Mouse (Mus musculus) adipocyte (in vitro differentiated cells): Measurements from ENCODE around the gene Cep78.

Source experiments
- DNase-seq: peaks from one replicate; pipeline ENCODE4 v3.0.0-alpha.2; 2016; ENCODE audit warnings: low spot score

The Cep78 gene

GRCm38 (mm10) chr19:15965082-15965481 is 19.7 kb downstream of the Cep78 start:
- DNase-seq: peak; percentile 87

DNA sequence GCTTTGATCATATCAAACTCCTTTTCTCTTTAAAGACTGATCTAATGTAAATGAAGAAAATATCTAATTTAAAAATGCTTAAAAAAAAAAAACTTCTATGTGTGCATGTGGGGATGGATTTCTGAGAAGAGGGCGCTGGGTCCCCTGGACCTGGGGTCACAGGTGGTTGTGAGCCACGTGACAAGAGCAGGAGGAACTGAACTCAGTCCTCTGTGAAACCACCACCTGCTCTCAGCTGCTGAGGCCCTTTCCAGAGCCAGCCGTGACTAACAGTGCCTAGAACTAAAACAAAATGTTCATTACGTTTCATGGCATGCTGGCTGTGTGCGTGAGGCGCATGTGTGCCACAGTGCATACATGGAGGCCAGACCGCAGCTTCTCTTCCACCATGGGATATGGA is 20.3 kb downstream of the Cep78 start:
- DNase-seq: no peak

GRCm38 (mm10) chr19:15963011-15963695 is 21.6 kb downstream of the Cep78 start:
- DNase-seq: no peak

- DNase-seq: no peak
These were observed 22.5 kb downstream of the Cep78 start for GRCm38 (mm10) chr19:15962313-15962712.

- no peak for DNase-seq
These were observed 34.6 kb downstream of the Cep78 start for GRCm38 (mm10) chr19:15950225-15950624.

DNA sequence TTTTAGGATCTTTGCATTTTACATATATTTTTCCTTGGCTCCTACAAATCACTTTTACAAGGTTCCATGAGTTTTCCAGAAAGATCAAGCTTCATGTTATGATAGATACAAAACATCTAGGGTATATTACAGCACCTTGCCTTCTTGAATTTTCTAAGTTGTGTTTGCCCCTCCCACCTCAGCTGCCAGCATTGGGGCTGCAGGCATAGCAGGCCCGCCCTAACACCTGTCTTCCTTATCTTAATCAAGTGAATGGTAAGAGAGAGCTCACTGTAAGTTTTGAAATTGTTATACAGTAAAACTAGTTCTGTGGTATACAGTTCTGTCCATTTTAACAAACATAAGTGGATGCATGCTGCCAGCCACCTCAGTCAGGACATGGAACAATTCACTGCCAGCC is 35.9 kb downstream of the Cep78 start:
- DNase-seq: no peak

- DNase-seq: no peak
These were observed 36.4 kb downstream of the Cep78 start for GRCm38 (mm10) chr19:15948426-15948825.

- DNase-seq: no peak
These were observed 37.6 kb downstream of the Cep78 start, which contains the start of gene Psat1 for GRCm38 (mm10) chr19:15947237-15947636. Psat1 (minus strand) TSS chr19:15947337.

GRCm38 (mm10) chr19:15946663-15947062 is 38.1 kb downstream of the Cep78 start:
- peak; percentile 42 for DNase-seq

- DNase-seq: no peak
These were observed 41.7 kb downstream of the Cep78 start for GRCm38 (mm10) chr19:15943117-15943423.

- peak; percentile 71 for DNase-seq
These were observed 42.2 kb downstream of the Cep78 start for GRCm38 (mm10) chr19:15942421-15943116.

- peak; percentile 50 for DNase-seq
These were observed 43.4 kb downstream of the Cep78 start for GRCm38 (mm10) chr19:15941399-15941798.

DNA sequence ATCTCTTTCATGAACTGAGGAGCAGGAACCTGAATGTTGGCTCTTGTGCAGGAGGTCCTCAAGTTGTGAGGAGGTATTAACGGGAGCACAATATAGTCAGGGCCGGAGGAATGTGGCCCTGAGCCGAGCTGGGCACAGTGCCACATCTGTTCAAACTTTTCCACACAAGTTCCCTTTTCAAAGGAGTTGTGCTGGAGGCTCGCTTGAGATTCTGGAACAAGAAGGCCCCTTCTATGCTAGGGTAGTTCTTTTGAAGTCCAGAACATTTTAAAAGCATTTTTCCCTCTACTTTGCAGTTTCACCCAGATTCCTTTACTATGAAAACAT is 59.1 kb downstream of the Cep78 start:
- DNase-seq: peak; percentile 89

DNA sequence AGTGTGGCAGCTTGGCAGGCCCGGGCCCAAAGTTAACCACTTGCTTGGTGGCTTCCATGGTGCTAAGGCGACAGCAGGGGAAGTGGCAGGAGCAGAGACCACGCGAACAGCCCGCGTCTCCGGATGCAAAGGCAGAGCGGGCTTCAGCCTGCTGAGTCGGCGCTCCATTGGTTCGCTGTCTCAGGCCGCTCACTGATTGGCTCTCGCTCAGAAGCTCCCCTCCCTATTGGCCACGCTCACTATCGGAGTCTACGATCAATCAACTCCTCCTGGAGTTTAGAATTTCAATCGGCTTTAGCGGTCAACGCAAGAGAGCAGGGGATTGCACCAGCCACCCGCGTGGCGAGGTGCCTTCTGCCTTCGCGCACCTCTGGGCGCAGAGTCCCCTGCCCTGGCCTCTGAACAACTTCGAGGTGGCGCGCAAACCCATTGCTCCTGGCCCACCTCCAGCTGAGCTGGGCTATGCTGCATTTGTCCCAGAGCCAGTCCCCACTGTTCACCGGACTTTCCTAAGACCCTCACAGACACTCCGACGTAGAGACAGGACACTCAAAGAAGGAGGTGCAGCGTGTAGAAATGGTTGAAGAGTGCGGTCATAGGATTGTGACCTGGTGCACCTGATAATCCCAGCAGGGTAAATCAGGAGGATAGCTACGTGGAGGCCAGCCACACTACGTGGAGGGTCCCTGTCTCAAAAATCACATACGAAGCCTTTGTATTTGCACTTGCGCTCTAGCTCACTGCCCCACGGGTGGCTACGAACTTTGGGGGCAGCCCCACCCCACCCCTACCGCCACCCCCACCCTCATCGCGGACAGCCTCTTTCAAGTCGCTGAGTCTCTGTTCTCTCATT is 59.7 kb downstream of the Cep78 start:
- DNase-seq: peak; percentile 94

GRCm38 (mm10) chr19:15924181-15924865 is 60.5 kb downstream of the Cep78 start:
- peak; percentile 72 for DNase-seq

- DNase-seq: peak; percentile 81
These were observed 61.4 kb downstream of the Cep78 start for GRCm38 (mm10) chr19:15923426-15923825.

- DNase-seq: peak; percentile 68
These were observed 65.5 kb downstream of the Cep78 start for GRCm38 (mm10) chr19:15919336-15919735.

- peak; percentile 75 for DNase-seq
These were observed 66.7 kb downstream of the Cep78 start for GRCm38 (mm10) chr19:15918111-15918510.

- no peak for DNase-seq
These were observed 71.4 kb downstream of the Cep78 start for GRCm38 (mm10) chr19:15913249-15913997.

- peak; percentile 72 for DNase-seq
These were observed 73.3 kb downstream of the Cep78 start for GRCm38 (mm10) chr19:15911441-15911840.

- DNase-seq: peak; percentile 76
These were observed 73.8 kb downstream of the Cep78 start for GRCm38 (mm10) chr19:15910987-15911386.

GRCm38 (mm10) chr19:15910488-15910887 is 74.3 kb downstream of the Cep78 start:
- no peak for DNase-seq
